Mouse (Mus musculus) heart, embryonic 15.5 days (tissue): ENCODE data around the gene 1700037C18Rik. TPM values are rescaled to one million over a fixed set of nuclear protein-coding genes. Genes with fewer than 3 reads are reported as not detected.

ENCODE experiments used
- ATAC-seq: fragments of 200-750 bp; cut with Nextera tagmentation; replicated peaks from 2 replicates; pipeline ENCODE4 v1.8.0; 2017; ENCODE audit warnings: low read depth, moderate TSS enrichment; ENCODE audit not compliant: insufficient number of reproducible peaks, insufficient read depth, low FRiP score
- H3K27ac ChIP-seq: fragments of 300-500 bp; sonication (generic); 2 replicates; pipeline ENCODE4 v1.5.1; 2015; ENCODE audit warnings: mild to moderate bottlenecking, inconsistent platforms
- H3K27me3 ChIP-seq: fragments of 300-500 bp; sonication (generic); 2 replicates; pipeline ENCODE4 v1.6.1; 2015; ENCODE audit warnings: inconsistent platforms
- H3K36me3 ChIP-seq: fragments of 300-500 bp; sonication (generic); 2 replicates; pipeline ENCODE4 v1.6.1; 2015; ENCODE audit warnings: mild to moderate bottlenecking, inconsistent platforms
- H3K4me1 ChIP-seq: fragments of 300-500 bp; sonication (generic); replicated peaks from 2 replicates; pipeline ENCODE4 v1.6.1; 2015; ENCODE audit warnings: inconsistent platforms
- H3K4me2 ChIP-seq: fragments of 300-500 bp; sonication (generic); 2 replicates; pipeline ENCODE4 v1.6.1; 2015; ENCODE audit warnings: inconsistent platforms, mild to moderate bottlenecking, moderate library complexity
- H3K4me3 ChIP-seq: fragments of 300-500 bp; sonication (generic); 2 replicates; pipeline ENCODE4 v1.5.1; 2015; ENCODE audit warnings: mild to moderate bottlenecking, inconsistent platforms
- H3K9ac ChIP-seq: fragments of 300-500 bp; sonication (generic); 2 replicates; pipeline ENCODE4 v1.6.1; 2015; ENCODE audit warnings: mild to moderate bottlenecking, inconsistent platforms
- H3K9me3 ChIP-seq: fragments of 300-500 bp; sonication (generic); replicated peaks from 2 replicates; pipeline ENCODE4 v1.6.1; 2016; ENCODE audit warnings: inconsistent platforms
- WGBS: fragments of 180-500 bp; shearing (Covaris S2); methylation state at CpG from one replicate; pipeline ENCODE4 v1.1.7; 2015; ENCODE audit warnings: mixed read lengths; 5-methylcytosine and 5-hydroxymethylcytosine counted together
- polyA plus RNA-seq: library from polyadenylated mRNA; unstranded; fragments of >200 nt; fragmentation: Nextera tagmentation; extraction: Ambion mirVana; gene quantifications from 2 replicates; pipeline ENCODE4 v1.2.1, GENCODE M21; 2015

1700037C18Rik gene
- 7.7 and 8.5 TPM in 2 replicates for polyA plus RNA-seq

DNA sequence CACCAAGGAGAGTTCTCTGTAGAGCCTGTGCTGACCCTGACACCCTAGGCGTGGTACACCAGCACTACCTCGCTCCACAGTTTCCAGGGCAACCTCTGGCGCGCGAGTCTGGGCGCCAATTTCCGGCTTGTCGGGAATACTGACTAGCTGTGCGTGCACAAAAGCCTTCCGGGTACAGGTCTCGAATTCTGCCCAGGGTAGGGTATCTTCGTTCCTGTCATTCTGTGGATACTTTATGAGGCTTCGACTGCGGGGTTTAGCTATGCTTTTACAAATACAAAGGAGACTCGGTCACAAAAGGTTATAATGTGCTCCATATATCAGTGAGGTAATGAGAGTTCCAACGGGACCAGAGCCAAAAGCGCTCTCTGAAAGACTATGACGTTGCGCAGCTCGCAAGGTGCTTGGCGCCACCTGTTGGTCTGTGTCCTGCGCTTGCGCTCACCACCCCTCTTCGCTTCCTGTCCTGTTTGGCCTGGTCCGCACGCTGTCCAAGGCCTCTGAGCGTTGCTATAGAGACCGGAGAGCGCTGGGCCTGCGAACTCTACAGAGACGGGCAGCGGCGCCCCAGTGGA, at the start of gene 1700037C18Rik, which contains the start of gene Cluap1:
Gene 1700037C18Rik (minus strand): TSS at position 153 of the 575 bp plus-strand sequence.
Gene Cluap1 (plus strand): TSS at position 265 of the 575 bp plus-strand sequence.
- WGBS: under 1% methylated on average over 33 of the region's 33 CpGs
- peak within 1 kb of the TSS; percentile 74 for H3K4me3 ChIP-seq
- peak within 1 kb of the TSS; percentile 89 for H3K4me2 ChIP-seq
- H3K9me3 ChIP-seq: no peaks in the 10 kb centered on the region
- peak within 1 kb of the TSS; percentile 75 for H3K9ac ChIP-seq
- peaks cover 30% of the 10 kb centered on the region for H3K36me3 ChIP-seq
- H3K27me3 ChIP-seq: no peaks in the 10 kb centered on the region
- ATAC-seq: peak; percentile 96
- H3K4me1 ChIP-seq: peaks cover 6% of the 10 kb centered on the region; the same call in 1 of the 2 replicates
- peak within 1 kb of the TSS; percentile 80 for H3K27ac ChIP-seq

DNA sequence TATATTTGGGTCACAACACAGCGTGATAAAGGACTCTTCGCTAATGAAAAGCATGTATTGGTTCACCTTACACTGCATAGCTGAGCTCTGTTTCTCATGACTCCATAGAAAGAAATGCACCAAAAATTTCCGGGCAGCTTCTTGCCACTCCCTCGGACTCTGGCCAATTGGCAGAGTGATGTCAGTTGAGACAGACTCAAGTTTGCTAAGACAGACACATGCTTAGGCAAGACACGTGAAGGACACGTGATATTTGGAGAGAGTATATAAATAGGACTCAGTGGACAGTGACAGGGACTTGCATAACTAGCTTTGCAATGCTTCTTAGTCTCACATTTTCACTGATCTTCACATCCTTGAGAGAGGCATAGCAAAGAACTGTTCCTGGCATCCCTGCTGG, 47.9 kb upstream of the 1700037C18Rik start:
- no peaks in the 10 kb centered on the region for H3K36me3 ChIP-seq
- no peaks in the 10 kb centered on the region for H3K27me3 ChIP-seq
- no peaks in the 10 kb centered on the region for H3K9me3 ChIP-seq
- peaks cover 5% of the 10 kb centered on the region for H3K4me1 ChIP-seq
- H3K9ac ChIP-seq: no peak overlapping the region
- WGBS: 75% methylated on average over 6 of the region's 6 CpGs
- no peak overlapping the region for H3K27ac ChIP-seq
- no peak for ATAC-seq
- H3K4me3 ChIP-seq: no peak overlapping the region
- no peak overlapping the region for H3K4me2 ChIP-seq

DNA sequence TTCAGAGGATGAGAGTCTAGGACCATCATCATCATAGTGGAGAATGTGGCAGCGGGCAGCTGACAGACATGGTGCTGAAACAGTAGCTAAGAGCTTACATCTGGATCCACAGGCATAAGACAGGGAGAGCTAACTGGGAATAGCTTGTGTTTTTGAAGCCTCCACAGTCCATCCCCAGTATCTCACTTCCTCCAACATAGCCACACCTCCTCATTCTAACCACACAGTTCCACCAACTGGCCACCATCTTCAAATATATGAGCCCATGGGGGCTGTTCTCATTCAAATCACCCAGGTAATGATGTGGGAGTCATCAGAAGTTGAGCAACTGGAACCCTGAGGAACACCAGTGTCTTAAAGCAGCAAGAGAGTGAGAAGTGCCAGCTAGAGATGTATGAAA, 42.7 kb upstream of the 1700037C18Rik start:
- Histone ChIP-seq H3K36me3 (no peaks in the 10 kb centered on the region), H3K27ac (no peak overlapping the region), H3K4me2 (no peak overlapping the region), H3K27me3 (no peaks in the 10 kb centered on the region), H3K4me3 (no peak overlapping the region), H3K9me3 (no peaks in the 10 kb centered on the region), H3K9ac (no peak overlapping the region), H3K4me1 (no peaks in the 10 kb centered on the region)
- 73% methylated on average over 1 of the region's 1 CpGs for WGBS
- no peak for ATAC-seq

DNA sequence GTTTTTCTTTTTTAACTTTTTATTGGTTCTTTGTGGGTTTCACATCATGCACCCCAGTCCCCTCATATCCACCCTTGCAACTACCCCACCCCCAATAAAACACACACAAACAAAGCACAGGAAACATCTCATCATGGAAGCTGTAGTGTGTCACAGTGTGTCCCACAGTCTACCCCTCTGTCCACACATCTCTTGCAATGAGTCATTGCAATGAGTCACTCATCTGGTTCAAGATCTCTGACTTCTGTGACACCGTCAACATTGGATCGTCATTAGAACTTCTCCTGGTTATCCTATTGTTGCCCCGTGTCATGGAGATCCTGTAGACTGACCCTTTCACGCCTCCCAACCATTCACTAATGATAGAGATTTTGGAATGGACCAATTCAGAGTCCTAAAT, 26.2 kb upstream of the 1700037C18Rik start:
- H3K27ac ChIP-seq: no peak overlapping the region
- no peaks in the 10 kb centered on the region for H3K4me1 ChIP-seq
- no peaks in the 10 kb centered on the region for H3K9me3 ChIP-seq
- no peak for ATAC-seq
- H3K4me3 ChIP-seq: no peak overlapping the region
- H3K27me3 ChIP-seq: no peaks in the 10 kb centered on the region
- H3K4me2 ChIP-seq: no peak overlapping the region
- H3K9ac ChIP-seq: no peak overlapping the region
- WGBS: 79% methylated on average over 4 of the region's 4 CpGs
- peaks cover 36% of the 10 kb centered on the region for H3K36me3 ChIP-seq

DNA sequence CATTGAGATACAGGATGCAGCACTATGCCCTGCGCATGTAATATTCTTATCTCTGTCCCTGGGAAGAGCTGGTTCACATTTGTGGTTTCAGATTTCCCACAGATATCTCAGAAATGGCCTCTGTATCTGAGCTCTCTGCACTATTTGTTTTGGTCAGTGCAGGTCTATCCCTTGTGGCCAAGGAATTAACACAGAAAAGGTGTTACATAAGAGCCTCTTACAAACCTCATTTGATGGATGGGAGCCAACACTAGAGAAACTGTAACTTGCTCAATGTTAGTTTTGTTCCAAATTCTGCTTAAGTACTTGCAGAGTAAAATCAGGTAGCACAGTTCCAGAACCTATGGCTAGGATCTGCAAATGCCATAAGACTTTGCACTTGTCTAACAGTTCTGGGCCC, 25.6 kb upstream of the 1700037C18Rik start:
- H3K36me3 ChIP-seq: peaks cover 36% of the 10 kb centered on the region
- WGBS: 92% methylated on average over 1 of the region's 1 CpGs

DNA sequence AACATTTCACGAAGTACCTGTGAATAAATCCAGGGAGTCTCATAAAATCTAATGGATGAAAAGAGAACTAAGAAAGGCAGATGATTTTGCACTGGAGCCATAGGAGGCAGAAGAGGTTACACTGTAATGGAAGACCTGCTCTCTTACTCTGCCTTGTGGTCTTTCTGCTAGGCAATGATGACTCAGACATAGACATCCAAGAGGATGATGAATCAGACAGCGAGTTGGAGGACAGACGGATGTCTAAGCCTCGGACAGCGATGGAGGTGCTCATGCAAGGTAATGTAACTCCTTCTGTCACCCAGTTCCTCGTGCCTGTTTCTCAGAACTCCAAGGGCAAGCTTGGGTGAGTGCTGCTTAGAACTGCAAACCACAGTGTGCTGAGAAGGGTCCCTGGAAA, 25.0 kb upstream of the 1700037C18Rik start:
- no peak overlapping the region for H3K4me2 ChIP-seq
- WGBS: 86% methylated on average over 6 of the region's 6 CpGs
- H3K9me3 ChIP-seq: no peaks in the 10 kb centered on the region
- no peak for ATAC-seq
- H3K4me3 ChIP-seq: no peak overlapping the region
- H3K9ac ChIP-seq: no peak overlapping the region
- peaks cover 36% of the 10 kb centered on the region for H3K36me3 ChIP-seq
- no peaks in the 10 kb centered on the region for H3K4me1 ChIP-seq
- no peaks in the 10 kb centered on the region for H3K27me3 ChIP-seq
- H3K27ac ChIP-seq: no peak overlapping the region

More for the DNA sequence above, 25.6 kb upstream of the 1700037C18Rik start:
- Histone ChIP-seq H3K9ac (no peak overlapping the region), H3K9me3 (no peaks in the 10 kb centered on the region), H3K27ac (no peak overlapping the region), H3K4me2 (no peak overlapping the region), H3K4me1 (no peaks in the 10 kb centered on the region), H3K27me3 (no peaks in the 10 kb centered on the region), H3K4me3 (no peak overlapping the region)
- ATAC-seq: no peak

DNA sequence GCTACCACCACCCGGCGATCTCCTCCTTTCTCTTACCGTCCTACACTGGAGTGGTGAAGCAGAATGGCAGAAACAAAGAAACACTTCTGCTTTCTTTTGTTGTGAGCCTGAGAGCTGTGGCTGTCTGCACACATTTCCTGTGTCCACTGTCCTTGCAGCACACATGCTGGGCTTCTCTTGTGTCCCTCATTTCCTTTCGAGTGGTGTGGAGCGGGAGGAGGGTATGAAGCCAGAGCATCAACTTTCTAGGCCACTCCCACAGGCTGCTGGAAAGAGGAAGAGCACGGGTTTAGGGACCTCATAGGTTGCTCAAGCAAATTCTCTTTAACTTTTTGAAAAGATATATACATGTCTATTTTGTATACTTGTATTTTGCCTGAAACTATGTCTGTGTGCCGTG, 20.7 kb upstream of the 1700037C18Rik start:
- H3K9ac ChIP-seq: no peak overlapping the region
- no peak overlapping the region for H3K27ac ChIP-seq
- H3K36me3 ChIP-seq: peaks cover 35% of the 10 kb centered on the region
- 72% methylated on average over 7 of the region's 7 CpGs for WGBS
- no peak overlapping the region for H3K4me3 ChIP-seq
- no peaks in the 10 kb centered on the region for H3K27me3 ChIP-seq
- H3K9me3 ChIP-seq: no peaks in the 10 kb centered on the region
- no peak overlapping the region for H3K4me2 ChIP-seq
- H3K4me1 ChIP-seq: no peaks in the 10 kb centered on the region
- ATAC-seq: no peak

DNA sequence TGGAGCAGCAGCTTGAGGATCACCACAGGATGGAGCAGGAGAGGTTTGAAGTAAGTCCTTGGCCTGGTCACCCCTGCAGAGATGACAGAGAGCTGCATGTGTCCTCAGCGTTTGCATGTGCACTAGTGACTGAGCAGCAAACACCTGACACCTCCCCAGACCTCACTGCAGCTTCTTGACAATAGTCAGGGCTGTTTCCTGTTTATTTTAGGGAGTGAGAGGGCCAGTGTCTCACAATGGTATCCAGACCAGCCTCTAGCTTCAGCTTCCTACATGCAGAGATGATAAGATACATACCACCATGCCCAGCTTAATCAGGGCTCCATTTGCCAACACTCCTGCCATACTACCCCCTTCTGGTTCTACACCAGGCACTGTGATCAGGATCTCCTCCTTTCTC, 20.1 kb upstream of the 1700037C18Rik start:
- H3K36me3 ChIP-seq: peaks cover 39% of the 10 kb centered on the region
- no peak overlapping the region for H3K4me2 ChIP-seq
- WGBS: 58% methylated on average over 1 of the region's 1 CpGs
- no peaks in the 10 kb centered on the region for H3K9me3 ChIP-seq
- H3K9ac ChIP-seq: no peak overlapping the region
- no peak overlapping the region for H3K27ac ChIP-seq
- H3K4me3 ChIP-seq: no peak overlapping the region
- no peaks in the 10 kb centered on the region for H3K4me1 ChIP-seq
- no peaks in the 10 kb centered on the region for H3K27me3 ChIP-seq
- no peak for ATAC-seq

DNA sequence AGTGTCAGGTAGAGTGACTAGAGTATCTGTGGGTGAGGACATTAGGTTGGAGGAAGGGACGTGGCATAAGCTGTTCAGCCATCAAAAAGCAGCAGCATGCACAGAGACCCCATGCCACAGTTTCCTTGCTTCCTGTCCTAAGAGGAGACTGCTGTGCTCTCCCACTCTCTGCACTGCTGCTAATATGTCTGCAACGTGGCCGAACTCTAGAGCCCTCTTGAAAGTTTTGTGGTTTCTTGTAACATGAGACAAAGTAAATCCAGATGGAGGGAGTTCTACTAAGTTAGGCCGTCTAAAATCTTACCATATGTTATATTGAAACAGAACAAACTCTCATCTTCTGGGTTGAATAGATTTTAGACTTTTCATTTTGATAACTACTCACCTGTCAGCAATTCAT, 15.5 kb upstream of the 1700037C18Rik start:
- no peak for ATAC-seq
- peaks cover 47% of the 10 kb centered on the region for H3K36me3 ChIP-seq
- no peak overlapping the region for H3K4me2 ChIP-seq
- no peak overlapping the region for H3K9ac ChIP-seq
- H3K27me3 ChIP-seq: no peaks in the 10 kb centered on the region
- H3K27ac ChIP-seq: no peak overlapping the region
- no peaks in the 10 kb centered on the region for H3K4me1 ChIP-seq
- H3K4me3 ChIP-seq: no peak overlapping the region
- no peaks in the 10 kb centered on the region for H3K9me3 ChIP-seq
- 82% methylated on average over 4 of the region's 4 CpGs for WGBS

DNA sequence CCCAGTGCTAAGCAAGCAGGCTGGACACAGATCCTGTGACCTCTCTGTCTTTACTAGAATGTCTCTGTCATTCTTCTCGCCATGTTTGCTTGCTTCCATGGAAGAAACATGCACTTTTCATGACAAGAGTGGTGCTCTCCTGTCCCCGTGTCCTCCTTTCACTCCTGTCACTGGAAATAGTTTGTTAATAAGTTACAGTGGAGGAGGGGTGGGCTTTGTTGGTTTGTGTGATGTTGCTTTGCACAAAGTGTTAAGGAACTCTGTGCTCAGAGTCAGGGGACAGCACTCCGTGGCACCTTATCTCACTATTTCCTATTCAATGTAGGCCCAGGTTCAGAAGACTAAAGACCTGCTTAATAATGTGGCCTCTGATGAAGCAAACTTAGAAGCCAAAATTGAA, 15.0 kb upstream of the 1700037C18Rik start:
- ATAC-seq: no peak
- peaks cover 47% of the 10 kb centered on the region for H3K36me3 ChIP-seq
- 80% methylated on average over 3 of the region's 3 CpGs for WGBS

DNA sequence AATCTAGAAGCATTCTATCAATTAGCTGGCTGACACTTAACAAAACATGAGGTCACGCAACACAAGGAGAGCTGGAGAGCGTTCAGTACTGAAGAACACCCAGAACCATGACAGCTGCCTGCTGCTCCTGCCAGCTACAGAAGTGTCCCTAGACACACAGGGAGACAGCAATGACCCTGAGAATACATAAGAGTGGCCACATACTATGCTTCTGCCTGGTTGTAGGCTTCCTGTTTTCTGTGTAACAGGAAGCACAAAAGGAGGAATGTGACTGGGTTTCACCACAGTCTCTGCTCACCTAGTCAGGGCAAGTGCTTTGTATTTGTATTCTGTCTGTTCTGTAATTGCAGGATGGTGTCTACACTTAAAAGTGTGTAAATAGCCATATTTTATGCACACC, 12.3 kb upstream of the 1700037C18Rik start:
- Histone ChIP-seq H3K27me3 (no peaks in the 10 kb centered on the region), H3K27ac (no peak overlapping the region), H3K4me3 (no peak overlapping the region), H3K9ac (no peak overlapping the region), H3K36me3 (peaks cover 38% of the 10 kb centered on the region), H3K4me2 (no peak overlapping the region), H3K4me1 (no peaks in the 10 kb centered on the region), H3K9me3 (no peaks in the 10 kb centered on the region)
- 76% methylated on average over 2 of the region's 2 CpGs for WGBS
- no peak for ATAC-seq

More for the DNA sequence above, 15.0 kb upstream of the 1700037C18Rik start:
- no peak overlapping the region for H3K4me3 ChIP-seq
- H3K9me3 ChIP-seq: no peaks in the 10 kb centered on the region
- no peak overlapping the region for H3K27ac ChIP-seq
- no peaks in the 10 kb centered on the region for H3K4me1 ChIP-seq
- H3K27me3 ChIP-seq: no peaks in the 10 kb centered on the region
- no peak overlapping the region for H3K9ac ChIP-seq
- H3K4me2 ChIP-seq: no peak overlapping the region

DNA sequence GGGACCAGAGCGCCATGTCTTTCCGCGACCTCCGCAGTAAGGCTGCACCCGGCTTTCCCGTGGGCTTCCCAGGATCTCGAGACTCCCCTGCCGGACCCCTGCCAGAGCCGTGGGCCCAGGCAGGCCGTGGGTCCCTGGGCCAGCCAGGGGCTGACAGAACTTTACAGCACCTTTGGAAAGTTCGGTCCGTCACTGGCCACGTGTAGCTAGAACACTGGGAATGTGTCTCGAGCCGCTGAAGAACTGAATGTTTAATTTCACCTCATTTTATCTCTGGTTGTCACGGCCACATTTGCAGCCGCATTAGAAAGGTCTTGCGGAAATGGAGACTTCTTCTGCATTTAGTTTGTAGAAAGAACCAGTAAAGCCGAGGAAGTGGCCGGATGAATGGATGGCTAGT, 629 bp upstream of the 1700037C18Rik start:
- peaks cover 32% of the 10 kb centered on the region for H3K36me3 ChIP-seq
- H3K4me1 ChIP-seq: peaks cover 6% of the 10 kb centered on the region; the same call in 1 of the 2 replicates
- peak overlapping the region; percentile 89 for H3K4me2 ChIP-seq
- H3K9ac ChIP-seq: peak overlapping the region; percentile 75
- WGBS: 5% methylated on average over 20 of the region's 20 CpGs
- H3K4me3 ChIP-seq: peak overlapping the region; percentile 74
- no peak; the same call in 1 of the 2 replicates for ATAC-seq
- H3K27me3 ChIP-seq: no peaks in the 10 kb centered on the region
- no peaks in the 10 kb centered on the region for H3K9me3 ChIP-seq
- peak overlapping the region; percentile 80; the same call in 1 of the 2 replicates for H3K27ac ChIP-seq
